Mouse (Mus musculus) left cerebral cortex, adult 2 months (tissue): ENCODE measurements around the gene St6galnac1. TPM values are rescaled to one million over a fixed set of nuclear protein-coding genes. Genes with fewer than 3 reads are reported as not detected.
"Not testable (repeated sequence)": the region's sequence is repeated elsewhere in the genome, so short reads cannot be mapped to it uniquely, and the experiment has no call there.

Experiments used
- DNase-seq, 2 experiments: peaks; one replicate each; pipeline ENCODE4 v3.0.0; 2021 to 2022; ENCODE audit warnings: low spot score in 2 of 2, mixed read lengths in 1 of 2; ENCODE audit errors: extremely low spot score in 1 of 2
- H3K27ac ChIP-seq: fragments of 200-600 bp; 2 replicates; pipeline ENCODE4 v1.8.1; 2022
- H3K4me3 ChIP-seq: fragments of 200-600 bp; 2 replicates; pipeline ENCODE4 v1.8.1; 2022
- CTCF ChIP-seq: fragments of 200-600 bp; IDR thresholded peaks from 2 replicates; pipeline ENCODE4 v1.8.1; 2022; ENCODE audit warnings: antibody characterized with exemption, mild to moderate bottlenecking, moderate library complexity
- intact Hi-C: fragments of 180-260 bp; cut with DNase I; formaldehyde crosslinking; loops from one replicate; pipeline ENCODE4 v1.15.1; 2025
- total RNA-seq, 2 experiments: library from RNA; stranded (reverse); gene quantifications; 2 replicates each; pipeline ENCODE4 v1.2.3; 2021

Gene St6galnac1
- total RNA-seq, 2 experiments from 2014 or later, result not detected

GRCm38 (mm10) chr11:116749733-116750132 is 25.6 kb downstream of the St6galnac1 start:
- no peak for DNase-seq
- intact Hi-C loops, result loop anchor here (1.0 kb wide), 1 partner anchor 25 kb away; no protein-coding TSS in a partner anchor
- Histone ChIP-seq H3K4me3 (no peak overlapping the region), H3K27ac (no peak overlapping the region)
- TF ChIP-seq CTCF, result no peak

- H3K27ac ChIP-seq, intact Hi-C loops, DNase-seq, H3K4me3 ChIP-seq: not testable (repeated sequence)
Observed at GRCm38 (mm10) chr11:116748692-116749091, 26.6 kb downstream of the St6galnac1 start.

DNA sequence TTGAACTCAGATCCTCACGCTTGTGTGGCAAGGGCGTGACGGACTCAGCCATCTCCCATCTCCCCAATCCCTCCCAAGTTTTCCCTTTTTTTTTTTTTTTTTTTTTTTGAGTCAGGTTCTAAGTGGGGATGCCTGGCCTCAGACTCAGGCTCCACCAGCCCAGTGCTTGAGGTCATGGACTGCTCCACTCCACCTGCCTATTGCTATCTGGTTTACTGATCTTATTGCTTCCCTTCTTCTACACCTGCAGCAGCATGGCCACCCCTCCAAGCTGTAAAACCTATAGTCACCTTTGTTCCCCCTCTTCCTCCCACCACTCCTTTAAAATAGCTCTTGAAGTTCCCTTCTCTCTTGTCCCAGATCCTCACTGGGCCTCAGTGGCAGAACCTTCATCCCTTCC is 28.5 kb downstream of the St6galnac1 start:
- H3K4me3 ChIP-seq, H3K27ac ChIP-seq, DNase-seq, intact Hi-C loops: not testable (repeated sequence)

- DNase-seq, H3K4me3 ChIP-seq, intact Hi-C loops, H3K27ac ChIP-seq: not testable (repeated sequence)
Observed at GRCm38 (mm10) chr11:116745457-116745856, 29.9 kb downstream of the St6galnac1 start.

GRCm38 (mm10) chr11:116738411-116738810 is 36.9 kb downstream of the St6galnac1 start:
- DNase-seq, result no peak
- intact Hi-C loops, result no loop called here
- TF ChIP-seq CTCF, result peak; percentile 42

DNA sequence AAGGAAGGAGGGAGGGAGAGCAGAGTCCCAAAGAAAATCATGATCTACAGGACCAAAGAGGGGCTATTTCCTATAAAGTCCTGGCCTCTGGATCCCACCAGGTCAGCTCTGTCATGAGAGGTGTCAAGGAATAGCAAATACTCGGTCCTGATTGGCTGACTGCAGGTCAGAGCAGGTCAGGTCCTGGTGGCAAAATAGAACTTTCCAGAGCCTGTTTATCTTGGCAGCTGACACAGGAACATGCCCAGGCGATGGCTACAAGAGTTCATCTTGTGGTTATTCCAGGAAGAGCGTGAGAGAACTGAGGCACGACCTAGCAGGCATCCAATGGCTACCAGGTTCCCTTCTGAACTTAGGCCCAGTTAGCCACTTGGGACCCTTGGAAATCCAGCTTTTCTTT is 42.8 kb downstream of the St6galnac1 start:
- Histone ChIP-seq H3K4me3 (no peak overlapping the region), H3K27ac (no peak overlapping the region)
- no peak for TF ChIP-seq CTCF
- no peak for DNase-seq
- intact Hi-C loops, result no loop called here

More at GRCm38 (mm10) chr11:116738411-116738810, 36.9 kb downstream of the St6galnac1 start:
- no peak overlapping the region for H3K4me3 ChIP-seq
- H3K27ac ChIP-seq, result no peak overlapping the region

DNA sequence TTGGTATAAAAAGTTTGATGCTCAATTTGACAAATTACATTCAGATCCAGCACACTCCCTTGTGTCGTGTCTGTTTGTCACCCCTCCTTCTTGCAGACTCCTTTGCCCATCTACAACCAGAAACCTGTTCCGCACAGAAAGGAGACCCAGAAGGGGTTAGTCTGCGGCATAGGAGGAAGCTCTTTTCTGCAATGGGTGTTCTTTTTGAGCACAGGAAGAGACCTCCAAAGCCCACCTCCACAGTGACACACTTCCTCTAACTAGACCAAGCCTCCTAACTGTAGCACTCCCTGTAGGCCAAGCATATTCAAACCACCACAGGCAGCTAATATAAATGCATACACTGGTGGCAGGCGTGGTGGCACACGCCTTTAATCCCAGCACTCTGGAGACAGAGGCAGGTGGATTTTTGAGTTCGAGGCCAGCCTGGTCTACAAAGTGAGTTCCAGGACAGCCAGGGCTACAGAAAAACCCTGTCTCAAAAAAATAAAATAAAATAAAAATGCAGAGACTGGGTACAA is 44.2 kb downstream of the St6galnac1 start:
- H3K4me3 ChIP-seq, intact Hi-C loops, DNase-seq, H3K27ac ChIP-seq: not testable (repeated sequence)

GRCm38 (mm10) chr11:116729276-116730008 is 45.9 kb downstream of the St6galnac1 start:
- no peak overlapping the region for H3K4me3 ChIP-seq
- TF ChIP-seq CTCF, result no peak
- no peak for DNase-seq
- intact Hi-C loops, result no loop called here
- H3K27ac ChIP-seq, result no peak overlapping the region

- DNase-seq, result no peak
- intact Hi-C loops, result no loop called here
- H3K4me3 ChIP-seq, result no peak overlapping the region
- TF ChIP-seq CTCF, result no peak
- H3K27ac ChIP-seq, result no peak overlapping the region
Observed at GRCm38 (mm10) chr11:116726156-116726555, 49.2 kb downstream of the St6galnac1 start.

DNA sequence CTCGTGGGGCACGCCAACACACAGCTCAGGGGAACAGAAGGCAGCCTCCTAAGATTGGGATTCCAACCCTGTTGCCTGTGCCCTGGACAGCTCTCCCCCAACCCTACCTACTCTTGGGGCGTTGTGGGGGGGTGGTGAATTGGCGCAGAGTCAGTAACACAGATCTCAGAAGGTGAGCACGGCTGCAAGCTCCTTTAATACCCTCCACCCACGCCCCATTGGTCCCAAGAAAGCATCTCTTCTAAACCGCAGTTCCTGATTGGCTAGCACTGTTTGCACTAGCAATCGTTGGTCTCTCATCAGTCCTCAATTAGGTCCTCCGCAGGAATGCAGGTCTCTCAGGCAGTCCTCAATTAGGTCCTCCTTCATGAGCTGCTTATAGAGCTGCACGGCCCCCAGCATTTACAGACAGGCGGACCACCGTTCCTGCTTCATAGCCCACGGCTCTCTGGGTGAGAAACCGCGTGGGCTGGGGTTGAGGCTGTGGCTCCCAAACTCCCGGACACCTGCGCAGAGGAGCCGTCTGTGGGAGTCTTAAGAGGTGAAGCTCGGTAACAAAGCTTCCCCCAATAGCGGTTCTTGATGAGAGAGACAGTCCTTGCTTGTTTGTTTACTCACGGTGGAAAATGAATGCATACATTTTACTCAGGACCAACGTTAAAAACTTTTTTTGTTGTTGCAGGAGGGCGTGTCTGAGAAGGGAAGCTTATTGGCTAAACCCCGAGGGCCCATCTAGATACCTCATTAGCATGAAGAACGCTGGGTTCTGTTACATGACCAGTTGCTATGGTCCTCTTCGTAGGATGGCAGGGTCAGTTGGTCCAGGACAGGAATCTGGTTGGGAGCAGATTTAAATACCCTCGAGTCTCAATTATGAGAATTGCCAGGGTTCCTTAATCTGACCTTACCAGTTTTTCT is 50.0 kb downstream of the St6galnac1 start:
- no peak for DNase-seq
- H3K27ac ChIP-seq, result no peak overlapping the region
- H3K4me3 ChIP-seq, result no peak overlapping the region

GRCm38 (mm10) chr11:116723064-116723463 is 52.2 kb downstream of the St6galnac1 start:
- TF ChIP-seq CTCF, result no peak
- no peak overlapping the region for H3K27ac ChIP-seq
- intact Hi-C loops, result no loop called here
- DNase-seq, result no peak
- H3K4me3 ChIP-seq, result no peak overlapping the region

More for the DNA sequence above, 50.0 kb downstream of the St6galnac1 start:
- intact Hi-C loops, result no loop called here
- TF ChIP-seq CTCF, result no peak
